Mouse (Mus musculus) gastrocnemius, adult 2 months (tissue): Measurements from ENCODE around the gene Tcf3. TPM values are rescaled to one million over a fixed set of nuclear protein-coding genes. Genes with fewer than 3 reads are reported as not detected.
A peak's percentile ranks its signal among the peaks of the same experiment; 100 is the strongest.

ENCODE experiments used
- DNase-seq: peaks from one replicate; pipeline ENCODE4 v3.0.0; 2022
- H3K27ac ChIP-seq: fragments of 200-600 bp; 2 replicates; pipeline ENCODE4 v1.8.1; 2022; ENCODE audit warnings: mild to moderate bottlenecking
- H3K4me3 ChIP-seq: fragments of 200-600 bp; 2 replicates; pipeline ENCODE4 v1.8.1; 2022; ENCODE audit warnings: mild to moderate bottlenecking, moderate library complexity
- CTCF ChIP-seq: fragments of 200-600 bp; IDR thresholded peaks from 2 replicates; pipeline ENCODE4 v1.8.1; 2022; ENCODE audit warnings: antibody characterized with exemption, mild to moderate bottlenecking, moderate library complexity
- intact Hi-C: fragments of 180-260 bp; cut with DNase I; formaldehyde crosslinking; loops from one replicate; pipeline ENCODE4 v1.15.1; 2025
- total RNA-seq, 2 experiments: library from RNA; stranded (reverse); gene quantifications; 2 replicates each; pipeline ENCODE4 v1.2.3; 2021

Tcf3 gene
- total RNA-seq, 2 experiments from 2014 or later = 11.1 to 12.0 TPM

- Histone ChIP-seq H3K27ac (no peak overlapping the region), H3K4me3 (no peak overlapping the region)
- no peak for DNase-seq
- intact Hi-C loops = no loop called here
- no peak for TF ChIP-seq CTCF
Measured at GRCm38 (mm10) chr10:80418311-80418710, 15.1 kb downstream of the Tcf3 start.

GRCm38 (mm10) chr10:80417841-80418240 is 15.6 kb downstream of the Tcf3 start:
- intact Hi-C loops = no loop called here
- Histone ChIP-seq H3K4me3 (no peak overlapping the region), H3K27ac (no peak overlapping the region)
- DNase-seq = no peak
- no peak for TF ChIP-seq CTCF

GRCm38 (mm10) chr10:80417371-80417770 is 16.1 kb downstream of the Tcf3 start:
- Histone ChIP-seq H3K4me3 (no peak overlapping the region), H3K27ac (no peak overlapping the region)
- no peak for DNase-seq
- TF ChIP-seq CTCF = no peak
- intact Hi-C loops = no loop called here

GRCm38 (mm10) chr10:80415566-80415965 is 17.9 kb downstream of the Tcf3 start:
- Histone ChIP-seq H3K4me3 (no peak overlapping the region), H3K27ac (no peak overlapping the region)
- intact Hi-C loops = no loop called here
- DNase-seq = no peak
- TF ChIP-seq CTCF = no peak

GRCm38 (mm10) chr10:80412656-80413541 is 20.5 kb downstream of the Tcf3 start:
- DNase-seq = peak; percentile 68
- Histone ChIP-seq H3K4me3 (no peak overlapping the region), H3K27ac (no peak overlapping the region)
- TF ChIP-seq CTCF = no peak
- intact Hi-C loops = no loop called here

- Histone ChIP-seq H3K4me3 (no peak overlapping the region), H3K27ac (peak overlapping the region; percentile 95; the same call in 1 of the 2 replicates)
- intact Hi-C loops = loop anchor here (2.0 to 10.0 kb wide), 2 partner anchors 25 to 297 kb away; partner anchors contain the start of genes Izumo4, Mob3a and Tcf3
- TF ChIP-seq CTCF = no peak
- DNase-seq = no peak
Measured at GRCm38 (mm10) chr10:80407924-80408323, 25.5 kb downstream of the Tcf3 start.

DNA sequence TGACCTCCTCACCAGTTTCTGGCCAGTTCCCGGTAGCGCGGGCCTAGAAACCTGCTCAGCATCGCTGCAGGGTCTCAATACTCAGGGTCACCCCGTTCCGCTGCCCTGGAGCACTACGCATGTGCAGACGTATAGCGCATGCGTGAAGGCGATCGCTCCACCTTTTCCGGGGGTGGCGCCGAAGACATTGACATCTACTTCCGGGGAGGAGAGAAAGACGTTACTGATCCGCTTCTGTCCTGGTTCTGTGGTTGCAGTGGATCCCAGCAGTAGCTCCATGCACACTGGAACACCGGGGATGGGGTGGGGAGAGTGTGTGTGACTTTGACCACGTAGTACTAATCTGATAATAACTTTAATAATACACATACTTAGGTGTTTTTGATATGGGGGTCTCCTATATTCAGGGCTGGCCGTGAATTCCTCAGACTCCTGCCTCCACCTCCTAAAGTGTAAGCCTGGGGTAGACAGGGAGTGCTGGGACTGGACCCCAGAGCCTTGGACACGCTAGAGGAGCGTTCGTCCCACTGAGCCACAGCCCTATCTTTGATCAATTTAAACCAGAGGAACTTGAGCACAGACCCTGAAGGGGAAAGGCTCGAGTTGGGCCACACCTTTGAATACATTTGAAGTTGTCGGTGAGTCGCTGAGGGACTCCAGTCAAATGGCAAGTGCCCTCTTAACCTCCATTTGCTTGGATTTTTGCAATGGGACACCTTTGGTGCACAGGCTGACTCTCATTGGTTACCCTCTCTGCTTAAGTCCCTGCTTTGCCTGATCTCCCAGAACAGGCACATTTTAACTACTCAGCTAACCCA is 26.6 kb downstream of the Tcf3 start, which contains the start of gene Uqcr11:
Gene Uqcr11, minus strand, starts transcription at position 147 of the 818 bp plus-strand sequence.
- DNase-seq = peak; percentile 95
- peak within 1 kb of the TSS; percentile 94 for H3K4me3 ChIP-seq
- TF ChIP-seq CTCF = no peak
- intact Hi-C loops = loop anchor here (2.0 to 10.0 kb wide), 2 partner anchors 26 to 298 kb away; partner anchors contain the start of genes Izumo4, Mob3a and Tcf3
- peak within 1 kb of the TSS; percentile 95 for H3K27ac ChIP-seq

GRCm38 (mm10) chr10:80405481-80406173 is 27.8 kb downstream of the Tcf3 start:
- H3K4me3 ChIP-seq = peak overlapping the region; percentile 94
- intact Hi-C loops = loop anchor here (2.0 to 10.0 kb wide), 2 partner anchors 27 to 299 kb away; partner anchors contain the start of genes Izumo4, Mob3a and Tcf3
- no peak for TF ChIP-seq CTCF
- no peak for DNase-seq
- peak overlapping the region; percentile 95 for H3K27ac ChIP-seq

DNA sequence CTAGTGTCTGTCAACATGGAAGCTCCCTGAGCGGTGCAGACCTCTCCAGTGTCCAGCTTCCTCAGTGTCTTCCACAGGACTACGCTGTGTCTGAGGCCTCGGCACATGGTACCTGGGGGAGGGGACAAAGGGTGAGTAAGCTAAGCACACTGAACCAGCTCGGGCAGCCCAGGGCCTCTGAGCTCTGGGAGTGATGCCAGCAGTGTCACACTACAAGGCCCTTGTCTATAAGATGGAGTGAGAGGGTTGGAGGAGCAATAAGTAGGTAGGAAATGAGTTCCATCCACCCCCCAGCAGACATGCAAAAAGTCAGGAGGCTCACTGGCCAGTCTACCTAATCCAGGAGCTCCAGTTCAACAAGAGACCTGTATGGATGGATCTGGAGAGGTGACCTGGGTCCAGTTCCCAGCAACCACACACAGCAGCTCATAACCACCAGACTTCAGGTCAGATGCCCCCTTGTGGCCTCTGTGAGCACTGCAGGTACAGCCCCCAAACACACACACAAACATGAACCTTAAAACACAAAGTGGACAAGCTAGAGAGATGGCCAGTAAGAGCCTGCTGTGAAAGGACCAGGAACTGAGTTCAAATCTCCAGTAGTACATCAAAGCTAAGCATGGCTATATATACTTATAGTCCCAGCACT is 30.3 kb downstream of the Tcf3 start:
- intact Hi-C loops = loop anchor here (10.0 kb wide), 1 partner anchor 302 kb away; the partner anchor contains the start of genes Izumo4 and Mob3a
- peak; percentile 71 for TF ChIP-seq CTCF
- DNase-seq = no peak
- no peak overlapping the region for H3K27ac ChIP-seq
- H3K4me3 ChIP-seq = no peak overlapping the region

DNA sequence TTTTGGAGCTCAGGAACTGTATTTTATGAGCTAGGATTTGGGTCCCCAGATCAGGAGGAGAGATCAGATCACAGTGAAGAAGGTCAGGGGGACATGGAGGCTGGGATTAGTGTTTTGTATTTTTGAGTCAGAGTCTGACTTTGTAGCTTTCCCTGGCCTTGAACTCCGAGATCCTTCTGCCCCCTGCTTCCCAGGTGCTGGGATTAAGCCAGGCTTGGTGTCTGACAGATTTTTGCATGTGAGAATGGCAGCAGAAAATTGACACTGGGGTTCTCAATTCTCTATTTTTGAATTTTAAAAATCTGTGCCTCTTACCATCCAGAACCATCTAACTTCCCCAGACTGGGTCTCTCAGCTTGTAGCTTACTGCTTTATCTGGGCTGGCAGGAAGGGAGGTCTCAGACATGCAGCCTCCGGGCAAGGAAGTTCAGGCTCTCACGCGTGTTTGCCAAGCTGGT is 32.7 kb downstream of the Tcf3 start:
- DNase-seq = no peak
- intact Hi-C loops = loop anchor here (10.0 kb wide), 1 partner anchor 304 kb away; the partner anchor contains the start of genes Izumo4 and Mob3a
- H3K4me3 ChIP-seq = no peak overlapping the region; the same call in 1 of the 2 replicates

DNA sequence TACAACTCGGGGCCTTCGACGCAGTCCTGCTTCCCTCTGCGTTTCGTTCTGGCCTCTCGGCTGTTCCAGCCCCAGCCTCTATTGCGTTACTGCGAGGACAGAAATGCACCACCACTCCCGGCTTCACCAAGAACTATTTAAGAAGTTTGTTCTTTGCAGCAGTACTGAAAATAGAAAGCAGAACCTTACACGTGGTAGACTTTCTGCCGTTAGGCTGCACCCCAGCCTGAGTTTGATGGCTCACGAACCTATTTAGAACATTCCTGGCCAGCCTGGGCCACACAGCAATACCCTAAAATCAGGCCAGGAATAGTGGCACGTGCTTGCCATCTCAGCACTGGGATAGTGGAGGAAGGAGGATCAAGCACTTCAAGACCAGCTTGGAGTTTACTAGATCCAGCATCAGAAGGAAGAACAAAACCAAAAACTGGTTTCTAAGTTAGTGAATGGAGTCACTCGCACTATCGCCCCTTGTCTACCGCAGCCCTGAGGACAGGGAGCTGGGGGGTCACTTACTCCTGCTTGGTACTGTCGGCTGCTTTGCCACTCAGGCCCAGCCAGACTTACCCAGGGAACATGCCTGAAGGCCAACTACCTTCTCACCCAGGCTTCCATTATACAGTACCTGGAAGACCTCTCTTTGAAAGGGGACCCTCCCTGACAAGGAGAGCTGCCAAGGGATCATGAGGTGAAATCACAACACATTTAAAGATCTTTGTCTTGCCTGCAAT is 33.3 kb downstream of the Tcf3 start:
- TF ChIP-seq CTCF = no peak
- H3K4me3 ChIP-seq = peak overlapping the region; percentile 79
- no peak for DNase-seq
- intact Hi-C loops = loop anchor here (10.0 kb wide), 1 partner anchor 305 kb away; the partner anchor contains the start of genes Izumo4 and Mob3a
- H3K27ac ChIP-seq = peak overlapping the region; percentile 89

More for the DNA sequence above, 32.7 kb downstream of the Tcf3 start:
- no peak for TF ChIP-seq CTCF
- peak overlapping the region; percentile 89 for H3K27ac ChIP-seq
